Mouse (Mus musculus) heart, embryonic 13.5 days (tissue): Measurements from ENCODE around the gene Map3k11. TPM values are rescaled to one million over a fixed set of nuclear protein-coding genes. Genes with fewer than 3 reads are reported as not detected.
A peak's percentile ranks its signal among the peaks of the same experiment; 100 is the strongest.

ENCODE experiments used
- ATAC-seq: fragments of 200-750 bp; cut with Nextera tagmentation; 2 replicates; pipeline ENCODE4 v1.8.0; 2017; ENCODE audit warnings: moderate TSS enrichment; ENCODE audit not compliant: insufficient number of reproducible peaks, low FRiP score, low TSS enrichment; ENCODE audit errors: extremely low read depth
- H3K27ac ChIP-seq: fragments of 300-500 bp; sonication (generic); replicated peaks from 2 replicates; pipeline ENCODE4 v1.5.1; 2015; ENCODE audit warnings: moderate library complexity, mild to moderate bottlenecking, inconsistent platforms
- H3K27me3 ChIP-seq: fragments of 300-500 bp; sonication (generic); replicated peaks from 2 replicates; pipeline ENCODE4 v1.6.1; 2015; ENCODE audit warnings: mild to moderate bottlenecking, inconsistent platforms
- H3K36me3 ChIP-seq: fragments of 300-500 bp; sonication (generic); 2 replicates; pipeline ENCODE4 v1.6.1; 2015; ENCODE audit warnings: mild to moderate bottlenecking, inconsistent platforms
- H3K4me1 ChIP-seq: fragments of 300-500 bp; sonication (generic); 2 replicates; pipeline ENCODE4 v1.6.1; 2015; ENCODE audit warnings: inconsistent platforms
- H3K4me2 ChIP-seq: fragments of 300-500 bp; sonication (generic); 2 replicates; pipeline ENCODE4 v1.6.1; 2015; ENCODE audit warnings: inconsistent platforms, mild to moderate bottlenecking, moderate library complexity
- H3K4me3 ChIP-seq: fragments of 300-500 bp; sonication (generic); 2 replicates; pipeline ENCODE4 v1.5.1; 2015; ENCODE audit warnings: moderate library complexity, mild to moderate bottlenecking, inconsistent platforms
- H3K9ac ChIP-seq: fragments of 300-500 bp; sonication (generic); 2 replicates; pipeline ENCODE4 v1.6.1; 2015; ENCODE audit warnings: inconsistent platforms, mild to moderate bottlenecking, moderate library complexity
- H3K9me3 ChIP-seq: fragments of 300-500 bp; sonication (generic); 2 replicates; pipeline ENCODE4 v1.6.1; 2016; ENCODE audit warnings: inconsistent platforms
- WGBS: fragments of 180-500 bp; shearing (Covaris S2); methylation state at CpG from one replicate; pipeline ENCODE4 v1.1.7; 2015; ENCODE audit warnings: mixed read lengths; 5-methylcytosine and 5-hydroxymethylcytosine counted together
- polyA plus RNA-seq: library from polyadenylated mRNA; unstranded; fragments of >200 nt; fragmentation: Nextera tagmentation; extraction: Ambion mirVana; gene quantifications from 2 replicates; pipeline ENCODE4 v1.2.1, GENCODE M21; 2015

Map3k11 gene
- polyA plus RNA-seq = 23.2 and 24.0 TPM in 2 replicates

DNA sequence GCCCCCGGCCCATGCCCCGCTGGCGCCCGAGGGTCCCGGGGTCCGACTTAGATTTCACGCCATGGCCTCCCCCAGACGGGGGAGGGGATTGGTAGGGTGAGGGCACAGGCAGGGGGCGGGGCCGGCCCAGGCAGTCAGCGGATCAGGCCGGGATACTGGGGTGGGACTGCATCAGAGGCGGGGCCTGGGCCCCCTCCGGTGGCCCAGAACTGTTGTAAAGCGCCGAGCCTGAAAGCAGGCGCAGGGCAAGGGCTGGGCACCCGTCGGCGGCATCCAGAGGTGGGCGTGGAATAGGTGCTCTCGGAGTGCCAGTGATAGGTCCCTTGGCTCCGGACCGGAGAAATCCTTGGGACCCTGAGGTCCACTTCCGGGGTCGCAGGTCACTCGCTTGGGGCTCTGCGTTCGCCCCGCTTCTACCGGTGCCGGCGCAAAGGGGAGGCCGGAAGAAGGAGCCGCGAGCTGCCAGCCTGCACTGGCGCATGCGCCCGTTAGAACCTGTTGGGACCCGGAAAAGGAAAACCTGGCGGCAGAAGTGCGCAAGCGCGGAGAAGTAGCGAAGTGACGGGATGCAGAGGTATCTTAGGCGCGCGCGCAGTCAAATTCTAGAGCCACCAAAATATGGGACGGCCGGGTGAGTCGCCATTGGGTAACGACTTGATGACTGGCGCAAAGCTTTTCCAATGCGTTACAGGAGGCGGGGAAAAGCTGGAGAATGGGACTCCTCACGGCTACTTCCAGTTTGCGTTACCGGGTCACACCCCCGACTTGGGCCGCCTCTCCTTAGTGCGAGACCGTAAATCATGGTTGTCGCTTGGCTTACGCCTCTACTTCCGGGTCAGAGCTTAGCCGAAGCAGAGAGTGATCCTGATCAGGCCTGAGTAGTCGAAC lies at the start of gene Map3k11, which contains the start of gene Pcnx3:
Map3k11 (plus strand) TSS at position 543 of the 888 bp plus-strand sequence.
Pcnx3 (minus strand) TSS at position 709 of the 888 bp plus-strand sequence.
- ATAC-seq = peak; percentile 71
- WGBS = under 1% methylated on average over 69 of the region's 69 CpGs

DNA sequence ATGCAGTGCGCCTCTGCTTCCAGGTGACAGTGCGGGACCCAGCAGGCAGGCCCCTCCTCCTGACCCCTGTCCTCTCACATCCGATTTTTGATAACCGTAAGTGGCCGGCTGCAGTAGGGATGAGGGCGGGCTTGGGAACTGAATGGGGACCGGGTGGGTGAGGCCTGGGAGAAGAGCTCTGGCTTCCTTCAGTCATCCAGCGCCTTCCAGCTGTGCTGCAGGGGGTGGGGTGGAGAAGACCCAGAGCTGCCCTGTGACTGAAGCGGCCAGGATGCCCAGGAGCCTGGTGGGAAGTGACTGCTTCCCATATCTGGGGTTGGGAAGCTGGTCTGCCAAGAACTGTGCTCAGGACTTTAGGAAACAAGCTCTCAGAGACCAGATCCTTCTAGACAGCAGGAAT lies 48.2 kb upstream of the Map3k11 start:
- WGBS = 27% methylated on average over 9 of the region's 9 CpGs
- Histone ChIP-seq H3K9ac (peak overlapping the region; percentile 67), H3K36me3 (peaks cover 69% of the 10 kb centered on the region), H3K4me1 (peaks cover 44% of the 10 kb centered on the region), H3K27ac (peak overlapping the region; percentile 66), H3K9me3 (no peaks in the 10 kb centered on the region), H3K4me2 (peak overlapping the region; percentile 25; the same call in 1 of the 2 replicates), H3K27me3 (no peaks in the 10 kb centered on the region), H3K4me3 (0 out of 2 replicates have a peak overlapping the region, but pooled peaks have one; percentile 6)
- ATAC-seq = no peak

More for the DNA sequence above, at the start of gene Map3k11, which contains the start of gene Pcnx3:
- Histone ChIP-seq H3K27me3 (no peaks in the 10 kb centered on the region), H3K4me1 (peaks cover 46% of the 10 kb centered on the region), H3K9ac (peak within 1 kb of the TSS; percentile 97), H3K4me3 (peak within 1 kb of the TSS; percentile 81), H3K4me2 (peak within 1 kb of the TSS; percentile 99), H3K27ac (peak within 1 kb of the TSS; percentile 96), H3K9me3 (no peaks in the 10 kb centered on the region), H3K36me3 (peaks cover 58% of the 10 kb centered on the region)

DNA sequence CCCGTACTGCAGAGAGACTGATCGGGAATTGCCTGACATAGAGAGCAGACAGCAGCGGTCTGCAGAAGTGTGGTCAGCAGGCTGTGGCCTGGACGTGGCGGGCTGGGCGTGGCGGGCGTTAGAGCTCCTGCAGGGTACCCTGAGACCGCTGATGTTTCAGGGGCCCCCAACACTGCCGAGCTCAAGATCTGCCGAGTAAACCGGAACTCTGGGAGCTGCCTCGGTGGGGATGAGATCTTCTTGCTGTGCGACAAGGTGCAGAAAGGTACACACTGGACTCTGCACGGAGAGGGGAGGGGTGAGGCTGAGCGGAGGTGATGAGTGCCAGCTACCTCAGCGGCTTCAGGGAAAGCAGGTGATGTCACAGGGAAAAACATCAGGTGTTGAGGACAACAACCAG lies 47.5 kb upstream of the Map3k11 start:
- Histone ChIP-seq H3K36me3 (peaks cover 76% of the 10 kb centered on the region), H3K27ac (peak overlapping the region; percentile 66; the same call in 1 of the 2 replicates), H3K9ac (peak overlapping the region; percentile 67), H3K4me1 (peaks cover 44% of the 10 kb centered on the region), H3K27me3 (no peaks in the 10 kb centered on the region), H3K4me3 (no peak overlapping the region), H3K9me3 (no peaks in the 10 kb centered on the region), H3K4me2 (0 out of 2 replicates have a peak overlapping the region, but pooled peaks have one; percentile 25)
- 80% methylated on average over 17 of the region's 17 CpGs for WGBS
- no peak for ATAC-seq

DNA sequence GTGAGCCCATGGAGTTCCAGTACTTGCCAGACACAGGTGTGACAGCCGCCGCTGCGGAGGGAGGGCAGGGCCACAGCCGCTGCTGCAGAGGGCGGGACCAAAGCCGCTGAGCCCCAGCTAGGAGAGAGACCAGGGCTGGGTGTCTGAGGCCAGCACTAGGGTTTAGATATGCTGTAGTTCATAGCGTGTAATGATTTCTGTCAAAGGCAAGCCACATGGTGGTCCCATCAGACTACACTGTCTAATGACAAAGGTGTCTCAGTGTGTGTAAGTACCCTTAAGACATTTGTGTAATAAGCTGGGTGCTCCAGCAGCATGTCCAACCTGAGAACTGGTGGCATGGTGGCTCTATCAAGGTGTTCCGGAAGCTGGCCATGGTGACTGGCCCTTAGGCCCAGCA lies 46.9 kb upstream of the Map3k11 start:
- H3K4me1 ChIP-seq = peaks cover 37% of the 10 kb centered on the region
- H3K27me3 ChIP-seq = no peaks in the 10 kb centered on the region
- H3K27ac ChIP-seq = no peak overlapping the region
- 84% methylated on average over 8 of the region's 8 CpGs for WGBS
- H3K4me2 ChIP-seq = no peak overlapping the region
- H3K9ac ChIP-seq = no peak overlapping the region
- H3K36me3 ChIP-seq = peaks cover 82% of the 10 kb centered on the region
- no peak for ATAC-seq
- H3K4me3 ChIP-seq = no peak overlapping the region
- H3K9me3 ChIP-seq = no peaks in the 10 kb centered on the region

DNA sequence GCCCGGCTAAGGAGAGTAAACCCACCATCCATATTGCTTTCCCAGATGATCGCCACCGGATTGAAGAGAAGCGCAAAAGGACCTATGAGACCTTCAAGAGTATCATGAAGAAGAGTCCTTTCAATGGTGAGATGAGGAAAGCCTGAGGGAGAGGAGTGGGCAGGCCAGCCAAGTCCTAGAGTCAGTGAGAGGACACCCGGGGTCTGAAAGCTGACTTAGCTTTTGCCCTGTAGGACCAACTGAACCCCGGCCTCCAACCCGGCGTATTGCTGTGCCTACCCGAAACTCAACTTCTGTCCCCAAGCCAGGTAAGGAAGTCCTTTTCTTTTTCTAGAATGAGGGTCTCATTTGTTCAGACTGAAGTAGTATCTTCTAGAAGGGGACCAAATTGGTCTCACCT lies 43.3 kb upstream of the Map3k11 start:
- no peak overlapping the region for H3K27ac ChIP-seq
- no peak overlapping the region for H3K9ac ChIP-seq
- WGBS = 93% methylated on average over 9 of the region's 9 CpGs
- H3K36me3 ChIP-seq = peaks cover 82% of the 10 kb centered on the region
- peaks cover 30% of the 10 kb centered on the region for H3K4me1 ChIP-seq
- ATAC-seq = no peak
- H3K27me3 ChIP-seq = no peaks in the 10 kb centered on the region
- H3K9me3 ChIP-seq = no peaks in the 10 kb centered on the region
- no peak overlapping the region for H3K4me2 ChIP-seq
- H3K4me3 ChIP-seq = no peak overlapping the region

DNA sequence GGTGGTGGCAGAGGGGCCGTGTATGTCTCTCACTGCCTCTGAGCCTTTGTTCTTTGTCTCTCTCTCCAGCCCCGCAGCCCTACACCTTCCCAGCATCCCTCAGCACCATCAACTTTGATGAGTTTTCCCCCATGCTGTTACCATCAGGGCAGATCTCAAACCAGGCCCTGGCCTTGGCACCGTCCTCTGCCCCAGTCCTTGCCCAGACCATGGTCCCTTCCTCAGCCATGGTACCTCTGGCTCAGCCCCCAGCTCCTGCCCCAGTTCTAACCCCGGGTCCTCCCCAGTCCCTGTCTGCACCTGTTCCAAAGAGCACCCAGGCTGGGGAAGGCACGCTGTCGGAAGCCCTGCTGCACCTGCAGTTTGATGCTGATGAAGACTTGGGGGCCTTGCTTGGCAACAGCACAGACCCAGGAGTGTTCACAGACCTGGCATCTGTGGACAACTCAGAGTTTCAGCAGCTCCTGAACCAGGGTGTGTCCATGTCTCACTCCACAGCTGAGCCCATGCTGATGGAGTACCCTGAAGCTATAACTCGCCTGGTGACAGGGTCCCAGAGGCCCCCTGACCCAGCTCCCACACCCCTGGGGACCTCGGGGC lies 41.7 kb upstream of the Map3k11 start:
- H3K27me3 ChIP-seq = no peaks in the 10 kb centered on the region
- ATAC-seq = no peak
- no peak overlapping the region for H3K9ac ChIP-seq
- no peaks in the 10 kb centered on the region for H3K9me3 ChIP-seq
- H3K36me3 ChIP-seq = peaks cover 82% of the 10 kb centered on the region
- peaks cover 20% of the 10 kb centered on the region for H3K4me1 ChIP-seq
- no peak overlapping the region for H3K27ac ChIP-seq
- WGBS = 93% methylated on average over 8 of the region's 8 CpGs
- no peak overlapping the region for H3K4me2 ChIP-seq
- no peak overlapping the region for H3K4me3 ChIP-seq

DNA sequence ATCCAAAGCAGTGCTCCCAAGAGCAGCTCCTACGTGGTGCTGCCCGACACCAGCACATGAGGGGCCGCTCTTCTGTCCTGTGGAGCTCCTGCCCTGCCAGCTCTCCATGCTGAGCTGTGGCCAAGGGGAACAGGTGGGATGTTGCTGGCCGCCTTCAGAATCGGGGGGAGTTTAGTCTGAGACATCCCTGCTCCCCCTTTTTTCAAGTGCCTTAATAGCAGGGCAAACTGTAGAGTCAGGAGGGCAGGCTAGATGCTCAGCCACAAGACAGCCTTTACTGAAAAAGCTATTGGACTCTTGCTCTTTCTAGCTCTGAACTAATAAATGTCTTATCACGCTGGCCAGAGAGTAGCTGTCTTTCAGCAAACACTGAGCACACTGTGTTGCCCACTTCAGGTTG lies 40.8 kb upstream of the Map3k11 start:
- no peaks in the 10 kb centered on the region for H3K9me3 ChIP-seq
- no peaks in the 10 kb centered on the region for H3K27me3 ChIP-seq
- H3K9ac ChIP-seq = peak overlapping the region; percentile 75
- H3K4me3 ChIP-seq = no peak overlapping the region
- no peak overlapping the region for H3K4me2 ChIP-seq
- H3K27ac ChIP-seq = peak overlapping the region; percentile 93
- H3K36me3 ChIP-seq = peaks cover 82% of the 10 kb centered on the region
- H3K4me1 ChIP-seq = peaks cover 20% of the 10 kb centered on the region
- WGBS = 92% methylated on average over 6 of the region's 6 CpGs
- ATAC-seq = no peak

DNA sequence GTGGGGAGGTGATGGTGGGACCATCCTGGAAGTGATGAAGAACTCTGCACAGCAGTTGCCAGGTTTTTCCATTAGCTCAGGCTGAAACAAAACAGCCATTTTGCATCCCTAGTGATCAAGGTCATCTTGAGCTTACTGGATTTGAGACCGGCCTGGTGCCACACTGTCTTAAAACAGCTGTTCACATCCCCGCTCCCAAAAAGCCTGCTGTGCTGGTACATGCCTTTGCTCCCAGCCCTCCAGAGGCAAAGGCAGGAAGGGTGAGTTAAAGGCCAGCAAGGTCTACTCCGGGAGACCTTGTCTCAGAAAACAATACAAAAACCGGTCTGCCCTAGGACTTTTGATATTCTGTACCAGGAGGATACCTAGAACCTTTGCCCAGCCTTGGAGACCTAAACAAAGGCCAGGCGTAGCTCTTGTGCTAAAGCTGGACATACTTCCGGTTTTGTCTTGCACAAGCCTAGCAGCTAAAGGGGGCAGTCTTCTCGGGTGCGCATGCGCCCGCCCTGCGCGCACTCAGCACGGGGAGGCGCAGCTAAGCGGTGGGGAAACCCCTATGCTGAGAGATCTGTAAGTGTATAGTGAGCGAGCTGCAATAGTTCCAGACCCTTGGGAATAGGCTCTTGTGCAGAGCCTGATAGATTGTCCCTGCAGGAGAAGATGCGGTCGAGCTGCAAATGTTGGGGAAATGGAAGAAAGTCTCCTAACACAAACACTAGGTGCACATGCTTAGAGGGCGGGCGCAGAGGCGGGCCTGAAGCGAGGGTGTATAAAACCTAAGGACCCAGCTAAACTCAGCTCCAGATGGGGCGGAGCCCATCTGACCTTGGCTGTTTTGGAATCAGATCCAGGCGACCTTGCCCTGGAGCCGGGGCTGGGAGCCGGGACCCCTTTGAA lies 39.9 kb upstream of the Map3k11 start:
- Histone ChIP-seq H3K4me3 (peak overlapping the region; percentile 39), H3K27ac (peak overlapping the region; percentile 93), H3K9ac (peak overlapping the region; percentile 75), H3K36me3 (peaks cover 82% of the 10 kb centered on the region), H3K27me3 (no peaks in the 10 kb centered on the region), H3K4me2 (peak overlapping the region; percentile 68), H3K9me3 (no peaks in the 10 kb centered on the region), H3K4me1 (peaks cover 20% of the 10 kb centered on the region)
- ATAC-seq = peak; percentile 70
- WGBS = 10% methylated on average over 26 of the region's 26 CpGs

DNA sequence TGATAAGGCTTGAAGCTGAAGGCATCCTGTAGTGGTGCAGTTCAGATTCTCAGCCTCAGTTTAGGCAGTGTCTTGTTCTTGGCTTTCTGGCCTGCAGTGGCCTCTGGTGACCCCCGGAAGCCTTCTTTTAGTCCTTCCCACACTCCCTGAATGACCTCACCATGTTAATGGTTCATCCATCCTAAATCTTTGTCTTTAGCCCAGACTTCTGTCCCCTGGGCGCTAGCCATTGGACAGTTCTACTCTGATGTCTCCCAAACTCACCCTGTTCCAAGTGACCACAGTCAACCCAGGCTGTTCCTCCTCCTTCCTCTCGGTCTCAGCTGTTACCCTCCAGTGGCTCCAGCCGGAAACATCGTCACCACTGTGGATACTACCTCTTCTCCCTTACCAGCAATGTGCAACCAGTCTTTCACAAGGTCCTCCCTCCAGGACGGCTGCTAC lies 39.2 kb upstream of the Map3k11 start:
- Histone ChIP-seq H3K9ac (peak overlapping the region; percentile 75), H3K4me1 (peaks cover 27% of the 10 kb centered on the region), H3K9me3 (no peaks in the 10 kb centered on the region), H3K4me3 (peak overlapping the region; percentile 39), H3K36me3 (peaks cover 82% of the 10 kb centered on the region), H3K4me2 (peak overlapping the region; percentile 68), H3K27me3 (peaks cover 3% of the 10 kb centered on the region), H3K27ac (peak overlapping the region; percentile 93)
- ATAC-seq = no peak
- 58% methylated on average over 6 of the region's 6 CpGs for WGBS

DNA sequence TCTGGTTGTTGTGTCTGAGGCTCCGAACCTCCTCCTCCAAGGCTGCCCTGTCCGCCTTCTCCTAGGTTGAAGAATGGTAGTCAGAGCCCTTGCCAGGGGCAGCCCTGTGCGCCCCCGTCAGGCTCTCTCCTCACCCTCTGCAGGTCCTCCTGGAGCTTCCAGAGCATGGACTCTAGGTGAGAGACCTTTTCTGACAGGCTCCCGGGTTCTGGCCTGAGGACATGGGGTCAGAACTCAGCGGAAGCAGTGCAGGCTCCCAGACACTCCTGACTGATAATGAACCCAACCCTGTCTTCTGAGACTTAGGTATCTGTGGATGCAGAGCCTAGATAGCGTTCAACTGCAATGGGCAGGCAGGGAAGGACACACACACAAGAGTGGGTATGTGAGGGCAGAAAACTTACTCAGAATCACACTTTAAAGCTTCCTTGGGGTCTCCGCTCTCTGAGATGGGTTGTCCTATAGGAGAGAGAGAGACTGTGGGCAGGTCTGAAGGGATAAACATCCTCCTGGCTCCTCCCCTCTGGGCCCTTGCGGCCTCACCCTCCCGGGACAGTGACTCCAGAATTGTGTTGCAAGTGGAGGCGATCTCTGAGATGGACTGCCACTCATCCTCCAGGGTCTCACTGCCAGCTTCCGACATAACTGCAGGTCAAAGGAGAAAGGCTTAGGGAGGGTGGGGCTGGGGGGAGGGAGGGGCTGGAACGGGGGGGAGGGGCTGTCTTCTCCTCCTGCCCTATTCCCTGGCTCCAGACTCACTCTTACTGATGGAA lies 36.9 kb upstream of the Map3k11 start:
- H3K4me3 ChIP-seq = no peak overlapping the region
- H3K36me3 ChIP-seq = peaks cover 82% of the 10 kb centered on the region
- no peak overlapping the region for H3K4me2 ChIP-seq
- H3K4me1 ChIP-seq = peaks cover 35% of the 10 kb centered on the region
- 54% methylated on average over 13 of the region's 13 CpGs for WGBS
- H3K27me3 ChIP-seq = peaks cover 27% of the 10 kb centered on the region
- no peak for ATAC-seq
- no peaks in the 10 kb centered on the region for H3K9me3 ChIP-seq
- no peak overlapping the region for H3K9ac ChIP-seq
- no peak overlapping the region for H3K27ac ChIP-seq
